Mouse (Mus musculus) embryonic facial prominence, embryonic 15.5 days (tissue): Measurements from ENCODE around the gene Cfap97d2. TPM values are rescaled to one million over a fixed set of nuclear protein-coding genes. Genes with fewer than 3 reads are reported as not detected.

ENCODE experiments used
- ATAC-seq: fragments of 200-750 bp; cut with Nextera tagmentation; 2 replicates; pipeline ENCODE4 v1.8.0; 2017; ENCODE audit warnings: low read depth, moderate TSS enrichment; ENCODE audit not compliant: insufficient number of reproducible peaks, low FRiP score, low TSS enrichment
- H3K27ac ChIP-seq: fragments of 300-500 bp; sonication (generic); replicated peaks from 2 replicates; pipeline ENCODE4 v1.5.1; 2015; ENCODE audit warnings: mild to moderate bottlenecking, inconsistent platforms
- H3K27me3 ChIP-seq: fragments of 300-500 bp; sonication (generic); 2 replicates; pipeline ENCODE4 v1.6.1; 2015; ENCODE audit warnings: inconsistent platforms
- H3K36me3 ChIP-seq: fragments of 300-500 bp; sonication (generic); 2 replicates; pipeline ENCODE4 v1.6.1; 2015; ENCODE audit warnings: mild to moderate bottlenecking, inconsistent platforms
- H3K4me1 ChIP-seq: fragments of 300-500 bp; sonication (generic); 2 replicates; pipeline ENCODE4 v1.6.1; 2015; ENCODE audit warnings: inconsistent platforms
- H3K4me2 ChIP-seq: fragments of 300-500 bp; sonication (generic); replicated peaks from 2 replicates; pipeline ENCODE4 v1.6.1; 2015; ENCODE audit warnings: mild to moderate bottlenecking, inconsistent platforms
- H3K4me3 ChIP-seq: fragments of 300-500 bp; sonication (generic); replicated peaks from 2 replicates; pipeline ENCODE4 v1.5.1; 2015; ENCODE audit warnings: mild to moderate bottlenecking, inconsistent platforms
- H3K9ac ChIP-seq: fragments of 300-500 bp; sonication (generic); 2 replicates; pipeline ENCODE4 v1.6.1; 2015; ENCODE audit warnings: inconsistent platforms
- H3K9me3 ChIP-seq: fragments of 300-500 bp; sonication (generic); replicated peaks from 2 replicates; pipeline ENCODE4 v1.6.1; 2016; ENCODE audit warnings: inconsistent platforms
- WGBS: fragments of 180-500 bp; shearing (Covaris S2); methylation state at CpG from one replicate; pipeline ENCODE4 v1.1.7; 2015; 5-methylcytosine and 5-hydroxymethylcytosine counted together
- polyA plus RNA-seq: library from polyadenylated mRNA; unstranded; fragments of >200 nt; fragmentation: Nextera tagmentation; extraction: Ambion mirVana; gene quantifications from 2 replicates; pipeline ENCODE4 v1.2.1, GENCODE M21; 2015

The Cfap97d2 gene
- polyA plus RNA-seq, 1 experiment from 2014 or later = 2.3 TPM

GRCm38 (mm10) chr8:13789606-13790005, 83.9 kb downstream of the Cfap97d2 start:
- H3K27me3 ChIP-seq = no peaks in the 10 kb centered on the region
- 90% methylated on average over 8 of the region's 8 CpGs for whole genome bisulfite sequencing

More at GRCm38 (mm10) chr8:13789606-13790005, 83.9 kb downstream of the Cfap97d2 start:
- H3K4me2 ChIP-seq = no peak overlapping the region
- no peak overlapping the region for H3K9ac ChIP-seq
- no peak overlapping the region for H3K4me3 ChIP-seq
- H3K9me3 ChIP-seq = no peaks in the 10 kb centered on the region
- H3K36me3 ChIP-seq = peaks cover 38% of the 10 kb centered on the region
- no peak for ATAC-seq
- H3K27ac ChIP-seq = no peak overlapping the region
- peaks cover 10% of the 10 kb centered on the region for H3K4me1 ChIP-seq

Other genes with a start within 250 kb of the Cfap97d2 start
- 51.4 and 61.1 TPM in 2 replicates for gene Gas6, start 211.4 kb upstream of the Cfap97d2 start, polyA plus RNA-seq
- gene 1700029H14Rik, start 143.4 kb upstream of the Cfap97d2 start, polyA plus RNA-seq = not detected in 2 replicates
- gene Rasa3, start 28.3 kb upstream of the Cfap97d2 start, polyA plus RNA-seq = 36.0 and 37.4 TPM in 2 replicates
- gene Cdc16, start 51.8 kb downstream of the Cfap97d2 start, polyA plus RNA-seq = 192 and 194 TPM in 2 replicates
- 39.9 and 42.8 TPM in 2 replicates for gene Upf3a, start 79.7 kb downstream of the Cfap97d2 start, polyA plus RNA-seq
- not detected in 2 replicates for gene AF366264, start 132.5 kb downstream of the Cfap97d2 start, polyA plus RNA-seq
- 30.1 and 33.7 TPM in 2 replicates for gene Champ1, start 163.8 kb downstream of the Cfap97d2 start, polyA plus RNA-seq
- 34.3 and 35.7 TPM in 2 replicates for gene Coprs, start 184.4 kb downstream of the Cfap97d2 start, polyA plus RNA-seq